Mouse (Mus musculus) retina, postnatal 1 day (tissue): Measurements from ENCODE around the gene Ostf1.
"Not testable (repeated sequence)": the region's sequence is repeated elsewhere in the genome, so short reads cannot be mapped to it uniquely, and the experiment has no call there.

Experiments used
- DNase-seq: peaks from one replicate; pipeline ENCODE4 v3.0.0-alpha.2; 2012

Gene Ostf1

DNA sequence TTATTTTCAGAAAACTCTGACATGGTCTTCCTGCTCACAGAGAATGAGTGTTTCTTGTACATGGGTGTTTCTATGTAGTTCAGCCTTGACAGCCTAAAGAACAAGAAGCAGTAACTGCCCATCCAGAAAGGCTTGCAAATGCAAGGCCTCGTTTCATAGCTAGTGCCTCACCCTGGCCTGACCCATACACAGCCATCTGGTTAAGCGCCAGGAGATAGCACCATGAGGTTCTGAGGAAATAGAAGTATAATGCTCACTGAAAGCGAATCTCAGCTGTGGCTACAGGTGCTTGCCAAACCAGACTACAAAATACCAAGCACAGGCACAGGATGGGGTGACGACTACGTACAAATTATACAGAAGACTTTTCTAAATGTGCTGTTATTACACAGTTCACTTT, 34.7 kb downstream of the Ostf1 start:
- DNase-seq = no peak

DNA sequence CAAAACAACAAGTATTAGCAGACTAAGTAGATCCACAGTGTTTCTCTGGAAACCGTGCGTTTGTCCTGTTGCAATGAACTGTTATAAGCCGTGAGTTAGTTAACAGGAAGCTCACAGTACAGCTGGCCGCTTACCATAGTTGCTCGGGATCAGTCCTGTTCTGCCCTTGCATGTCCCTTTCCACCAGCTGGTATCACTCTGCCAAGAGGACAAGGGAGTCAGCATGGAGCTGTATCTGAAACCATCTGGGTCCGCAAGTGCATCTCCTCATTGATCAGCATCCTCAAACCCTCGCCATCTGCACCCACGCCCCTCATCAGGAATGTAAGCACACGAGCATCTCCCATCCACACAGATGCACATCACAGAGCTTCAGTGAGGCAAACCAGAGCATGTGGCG, 37.9 kb downstream of the Ostf1 start:
- peak; percentile 49 for DNase-seq

DNA sequence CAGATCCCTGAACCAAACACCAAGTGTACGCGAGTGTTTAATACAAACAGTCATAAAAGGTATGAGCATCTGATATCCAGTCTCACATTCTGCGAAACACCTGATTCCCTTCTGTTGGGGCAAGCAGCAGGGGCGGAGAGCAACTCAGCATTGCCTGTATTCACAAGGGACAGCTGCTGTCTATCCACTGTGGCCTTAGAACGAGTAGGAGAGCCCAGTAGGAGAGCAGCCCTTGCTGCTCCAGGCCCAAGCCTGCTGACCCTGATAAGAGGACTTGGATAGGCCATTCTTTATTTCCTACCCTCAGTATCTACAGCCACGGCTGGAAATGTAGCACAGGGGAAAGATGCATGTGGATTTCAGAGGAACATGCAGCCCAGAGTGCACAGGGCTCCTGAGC, 38.7 kb downstream of the Ostf1 start:
- no peak for DNase-seq

DNA sequence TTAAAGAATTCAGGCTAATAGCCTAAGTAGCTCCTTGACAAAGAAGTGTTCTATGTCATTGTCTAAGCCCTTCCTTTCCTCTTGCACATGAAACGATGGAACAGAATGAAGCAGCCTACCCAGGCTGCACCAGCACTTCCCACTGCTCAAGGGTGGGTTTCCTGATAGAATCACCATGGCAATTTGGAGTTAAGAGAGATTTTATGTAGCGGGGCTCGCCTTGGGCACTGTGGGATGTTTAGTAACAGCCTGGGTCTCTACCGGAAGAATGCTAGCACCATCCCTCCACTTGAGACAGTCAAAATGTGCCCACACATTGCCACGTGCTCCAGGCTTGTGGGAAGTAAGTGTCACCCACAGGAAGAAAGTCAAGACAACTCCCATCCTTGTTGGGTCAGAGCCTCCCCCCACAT, 40.7 kb downstream of the Ostf1 start:
- no peak for DNase-seq

DNA sequence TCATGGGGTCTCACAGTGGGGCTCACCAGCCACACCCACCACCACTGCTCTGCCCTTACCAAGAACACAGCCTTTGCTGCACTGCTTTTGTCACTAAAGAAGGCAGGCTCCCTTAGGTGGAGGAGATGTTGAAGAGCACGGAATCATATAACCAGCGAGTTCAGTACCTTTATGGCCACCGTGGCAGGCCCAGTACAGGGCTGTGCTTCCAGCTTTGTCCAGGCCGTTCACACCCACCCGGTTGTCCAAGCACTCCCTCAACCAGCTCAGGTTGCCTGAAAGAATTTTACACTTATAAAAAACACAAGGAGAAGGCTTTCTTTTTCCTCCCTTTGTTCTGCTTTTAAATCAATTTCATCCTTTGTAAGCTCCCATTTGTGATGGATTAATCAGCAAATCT, 41.4 kb downstream of the Ostf1 start:
- no peak for DNase-seq

DNA sequence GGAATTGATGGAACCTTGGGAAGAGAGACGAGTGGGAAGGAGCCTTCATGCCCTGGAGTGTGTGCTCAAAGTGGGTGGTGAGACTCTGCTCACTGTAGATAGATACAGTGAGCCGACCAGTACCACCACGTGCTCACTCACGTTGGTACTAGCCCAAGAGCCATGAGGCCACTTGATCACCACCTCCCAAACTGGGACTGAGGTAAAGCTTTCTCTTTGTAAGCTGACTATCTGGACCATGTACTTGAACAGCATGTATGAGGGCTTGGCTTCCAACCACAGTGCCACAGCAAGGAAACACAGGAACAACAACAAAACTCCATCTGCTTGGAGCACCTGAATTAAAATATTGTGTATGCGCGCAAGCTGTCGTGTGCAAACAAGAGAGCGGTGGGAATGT, 42.3 kb downstream of the Ostf1 start:
- no peak for DNase-seq

DNA sequence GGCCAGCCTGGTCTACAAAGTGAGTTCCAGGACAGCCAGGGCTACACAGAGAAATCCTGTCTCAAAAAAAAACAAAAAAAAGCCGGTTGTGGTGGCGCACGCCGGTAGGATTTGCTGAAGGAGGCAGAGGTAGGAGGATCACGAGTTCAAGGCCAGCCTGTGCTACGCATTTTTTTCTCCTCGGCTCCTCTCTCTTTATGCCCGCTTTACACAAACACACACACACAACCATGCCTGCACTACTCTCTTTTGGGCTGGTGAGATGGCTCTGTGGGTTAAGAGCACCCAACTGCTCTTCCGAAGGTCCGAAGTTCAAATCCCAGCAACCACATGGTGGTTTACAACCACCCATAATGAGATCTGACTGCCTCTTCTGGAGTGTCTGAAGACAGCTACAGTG, 42.8 kb downstream of the Ostf1 start:
- not testable (repeated sequence) for DNase-seq

DNA sequence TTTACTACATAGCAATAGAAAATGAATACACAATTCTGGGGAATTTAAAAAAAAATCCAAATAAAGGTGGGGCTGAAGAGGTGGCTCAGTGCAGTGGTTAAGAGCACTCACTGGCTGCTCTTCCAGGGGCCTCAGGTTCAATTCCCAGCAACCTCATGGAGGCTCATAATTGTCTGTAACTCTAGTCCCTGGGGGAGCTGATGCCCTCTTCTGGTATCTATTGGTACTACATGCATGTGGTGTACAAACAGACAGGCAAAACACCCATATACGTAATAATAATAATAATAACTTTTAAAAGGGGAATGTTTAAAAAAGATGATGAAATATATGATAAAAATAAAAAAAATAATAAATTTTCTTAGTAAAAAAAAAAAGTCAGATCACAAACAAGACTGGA, 43.4 kb downstream of the Ostf1 start:
- no peak for DNase-seq

DNA sequence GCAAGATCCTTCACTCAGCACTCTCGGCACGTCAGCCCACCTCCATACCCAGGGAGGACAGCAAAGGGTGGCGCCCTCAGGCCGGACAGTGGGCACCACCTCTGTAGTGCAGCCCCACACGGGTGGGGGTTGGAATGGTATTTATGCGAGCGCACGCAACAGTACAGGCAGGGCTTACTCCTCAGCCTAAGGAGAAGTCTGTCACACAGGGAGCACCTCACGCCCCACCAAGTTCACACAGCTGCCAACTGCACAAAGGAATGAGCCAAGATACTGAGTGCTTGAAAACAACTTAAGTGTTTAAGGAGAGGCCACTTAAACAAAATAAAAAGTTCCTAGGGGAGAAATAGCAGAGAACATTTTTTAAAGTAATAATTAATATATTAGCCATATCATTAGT, 44.5 kb downstream of the Ostf1 start:
- no peak for DNase-seq

DNA sequence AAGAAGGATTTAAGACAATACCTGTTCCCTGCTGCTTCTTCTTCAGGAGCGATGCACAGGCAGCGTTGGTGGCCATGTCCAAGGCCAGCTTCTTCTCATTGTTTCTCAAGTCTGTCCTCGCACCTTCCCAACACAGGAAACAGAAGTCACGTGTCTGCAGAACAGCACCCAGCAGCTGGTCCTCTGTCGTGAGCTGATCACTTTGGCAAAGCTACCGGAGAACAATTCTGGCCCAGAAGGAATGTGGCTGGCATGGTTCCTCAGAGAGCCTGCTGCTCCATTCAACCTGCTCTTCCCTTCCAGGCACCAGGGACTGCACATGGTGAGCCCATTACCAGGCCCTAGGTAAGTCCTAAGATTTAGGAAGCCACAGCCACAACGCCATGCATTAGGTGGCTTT, 47.0 kb downstream of the Ostf1 start:
- DNase-seq = no peak

DNA sequence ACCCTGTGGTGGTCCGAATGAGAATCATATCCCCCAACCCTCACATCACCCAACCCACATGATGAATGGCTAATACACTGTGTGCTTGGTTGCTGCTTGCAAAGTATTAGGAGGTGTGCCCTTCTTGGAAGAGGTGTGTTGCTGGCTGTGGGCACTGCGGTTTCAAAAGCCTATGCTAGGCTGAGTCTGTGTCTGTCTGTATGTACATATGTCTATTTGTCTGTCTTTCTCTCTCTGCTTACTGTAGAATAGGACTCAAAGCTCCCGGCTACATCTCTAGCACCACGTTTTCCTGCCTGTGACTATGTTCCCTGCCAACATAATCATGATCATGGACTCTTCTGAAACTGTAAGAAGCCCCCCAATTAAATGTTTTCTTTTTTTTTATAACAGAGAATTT, 47.9 kb downstream of the Ostf1 start:
- no peak for DNase-seq

DNA sequence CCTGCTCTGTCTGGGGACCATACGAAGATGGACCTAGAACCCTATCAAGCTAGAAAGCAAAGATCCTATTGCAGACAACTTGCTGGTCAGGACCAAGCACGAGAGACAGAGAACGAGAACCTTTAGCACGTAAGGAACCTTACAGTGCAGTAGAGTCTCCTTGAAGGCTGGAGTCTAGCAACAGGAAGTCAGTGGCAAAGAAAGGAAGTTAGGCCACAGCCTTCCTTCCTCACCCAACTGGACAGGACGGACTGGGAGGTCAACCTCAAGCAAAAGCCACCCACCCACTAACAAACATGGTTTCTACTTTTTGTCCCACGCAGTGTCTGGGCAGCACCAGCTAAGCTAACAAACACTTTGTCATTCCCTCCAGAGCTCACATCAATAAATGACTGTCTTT, 48.7 kb downstream of the Ostf1 start:
- DNase-seq = no peak

DNA sequence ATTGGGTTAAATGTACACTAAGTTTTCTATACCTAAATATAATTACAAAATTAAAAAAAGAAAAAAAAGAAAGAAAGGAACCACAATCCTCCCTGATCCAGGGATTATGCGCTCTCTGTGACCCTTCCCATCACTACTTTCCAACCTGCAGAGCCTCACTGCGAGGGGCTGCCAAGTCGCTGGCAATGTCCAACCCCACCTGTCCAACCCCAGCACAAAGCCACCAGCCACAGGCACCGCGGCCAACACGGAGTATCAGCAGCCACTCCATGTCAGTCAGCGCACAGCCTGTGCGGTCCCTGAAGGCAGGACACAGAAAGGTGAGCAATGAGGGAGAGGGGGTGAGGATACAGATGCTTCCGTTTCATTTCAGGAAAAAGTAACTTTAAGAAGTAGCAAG, 49.4 kb downstream of the Ostf1 start:
- DNase-seq = no peak

DNA sequence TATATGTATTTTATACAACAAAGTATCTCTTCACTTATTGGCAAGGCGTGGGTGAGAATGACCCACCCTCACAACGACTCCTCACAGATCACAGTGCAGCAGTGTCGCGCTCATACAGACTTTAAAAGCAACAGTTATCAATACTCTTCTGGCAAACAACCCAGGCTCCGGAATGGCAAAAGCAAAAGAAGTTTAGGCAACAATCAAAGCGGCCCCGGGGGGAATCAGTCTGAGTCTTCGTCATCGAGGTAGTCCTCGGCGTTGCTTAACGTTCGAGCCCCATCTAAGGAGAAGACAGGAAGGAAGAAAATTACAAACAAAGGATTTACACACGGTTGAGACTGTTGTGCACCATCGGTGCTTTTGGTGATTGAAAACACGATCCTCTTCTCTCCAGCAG, 50.6 kb downstream of the Ostf1 start:
- no peak for DNase-seq

DNA sequence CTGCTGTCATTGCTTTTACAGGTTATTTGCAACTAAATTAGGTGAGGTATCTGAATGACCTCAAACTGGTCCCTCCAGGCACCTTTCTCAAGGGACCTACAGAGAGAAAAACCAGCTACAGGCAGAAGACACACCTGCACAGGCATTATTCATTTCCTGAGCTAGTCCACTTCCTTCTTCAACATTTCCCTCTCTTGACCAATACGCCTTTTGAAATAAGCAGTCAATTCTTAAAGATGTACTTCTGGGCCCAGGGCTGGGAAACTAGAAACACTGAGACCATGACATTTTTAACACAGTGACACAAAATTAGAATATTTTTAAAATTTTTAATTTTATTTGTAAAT, 52.6 kb downstream of the Ostf1 start:
- DNase-seq = no peak

DNA sequence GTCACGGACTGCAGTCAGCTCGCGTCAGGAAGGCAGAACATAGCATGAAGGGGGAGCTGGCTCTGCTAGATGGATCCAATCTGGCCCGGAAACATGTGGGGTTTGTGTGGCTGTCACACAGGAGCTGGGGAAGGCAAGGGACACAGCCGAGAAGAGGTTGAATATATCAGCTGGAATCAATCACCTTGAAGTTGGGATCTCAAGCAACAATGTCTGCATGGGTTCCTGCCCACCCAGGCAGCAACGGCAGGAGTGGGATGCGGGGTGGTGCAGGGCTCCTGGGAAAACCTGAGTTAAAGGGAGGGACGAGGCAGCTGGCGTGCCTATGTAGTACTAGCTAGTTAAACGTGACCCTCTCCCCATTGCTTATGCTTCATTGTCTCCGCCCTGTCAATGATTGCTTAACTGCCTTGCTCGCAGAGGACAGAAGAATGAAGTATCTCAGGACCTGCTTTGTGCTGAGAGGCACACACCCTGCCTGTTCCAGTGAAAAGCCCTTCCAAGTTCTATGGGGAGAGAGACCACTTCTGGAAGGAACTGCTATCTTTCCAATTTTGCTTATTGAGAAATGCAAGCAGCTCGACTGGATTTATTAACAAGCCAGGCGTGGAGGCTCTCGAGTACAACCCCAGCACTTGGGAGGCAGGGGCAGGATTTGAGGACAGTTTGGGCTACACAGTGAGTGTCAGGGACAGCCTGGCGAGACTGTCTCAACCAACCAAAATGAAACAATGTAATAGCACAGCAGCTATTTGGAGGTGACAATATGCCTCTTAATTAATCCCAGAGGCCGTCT, 53.2 kb downstream of the Ostf1 start:
- DNase-seq = peak; percentile 56

DNA sequence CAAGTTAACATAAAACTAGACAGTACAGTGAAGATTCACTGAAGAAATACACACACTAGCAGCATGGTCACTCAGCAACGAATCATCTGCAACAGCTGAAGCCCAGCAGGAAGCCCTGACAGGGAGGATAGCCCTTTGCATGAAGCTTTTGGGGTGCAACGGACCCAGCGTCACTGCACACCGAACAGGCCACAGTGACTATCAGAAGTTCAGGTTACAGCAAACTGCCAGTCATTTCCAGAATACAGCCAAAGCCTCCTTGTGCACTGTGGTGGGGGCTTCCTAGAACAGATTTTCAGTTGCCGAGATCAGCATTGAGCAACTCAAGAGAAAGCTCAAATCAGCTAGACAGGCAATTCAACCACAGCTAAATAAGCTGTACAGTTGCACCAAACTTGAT, 54.3 kb downstream of the Ostf1 start:
- DNase-seq = no peak

DNA sequence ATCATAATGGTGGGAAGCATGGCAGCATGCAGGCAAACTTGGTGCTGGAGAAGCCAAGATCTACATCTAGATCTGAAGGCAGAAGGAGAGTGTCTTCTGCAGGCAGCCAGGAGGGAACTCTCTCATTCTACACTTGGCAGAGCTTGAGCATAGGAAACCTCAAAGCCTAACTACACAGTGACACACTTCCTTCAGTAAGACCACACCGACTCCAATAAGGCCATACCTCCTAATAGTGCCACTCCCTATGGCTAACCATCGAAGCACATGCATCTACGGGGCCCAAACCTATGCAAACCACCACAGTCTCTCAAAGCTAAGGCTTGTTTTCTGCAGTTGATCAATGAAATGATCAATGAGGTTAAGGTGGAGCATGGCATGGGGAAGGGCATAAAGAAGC, 55.7 kb downstream of the Ostf1 start:
- DNase-seq = no peak

DNA sequence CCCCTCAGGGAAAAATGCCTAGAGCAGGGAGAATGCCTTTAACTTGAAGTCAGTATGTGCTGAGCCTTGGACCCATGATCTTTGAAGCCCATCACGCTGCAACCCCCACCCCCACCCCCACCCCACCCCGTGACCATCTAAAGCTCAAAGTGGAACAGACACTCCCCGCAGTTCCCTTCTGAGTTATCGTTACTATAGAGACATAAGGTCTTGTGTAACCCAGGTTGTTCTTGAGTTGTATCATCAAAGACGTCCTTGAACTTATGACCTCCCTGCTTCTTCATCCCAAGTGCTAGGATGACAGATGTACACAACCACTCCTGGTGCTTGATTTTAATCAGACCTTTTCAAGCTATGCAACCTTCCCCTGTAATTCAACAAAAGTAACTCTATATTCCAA, 57.7 kb downstream of the Ostf1 start:
- DNase-seq = no peak

DNA sequence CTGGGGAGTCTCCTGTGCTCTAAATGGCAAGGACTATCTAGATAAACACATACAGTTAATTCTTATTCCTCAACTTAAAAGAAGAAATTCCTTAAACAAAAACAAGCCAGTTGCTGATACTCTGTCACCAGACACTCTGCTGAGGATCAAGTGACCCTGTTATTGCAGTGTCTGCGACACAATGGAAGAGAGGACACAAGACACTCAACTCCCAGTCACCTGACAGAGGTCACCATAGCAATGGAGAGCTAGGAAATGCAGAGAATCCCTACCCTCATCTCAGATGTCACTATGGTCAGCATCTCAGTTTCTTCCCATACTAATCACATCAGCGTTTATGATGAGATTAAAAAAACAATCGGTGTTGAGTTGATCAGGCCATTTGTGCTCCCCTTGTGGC, 58.2 kb downstream of the Ostf1 start:
- DNase-seq = no peak

DNA sequence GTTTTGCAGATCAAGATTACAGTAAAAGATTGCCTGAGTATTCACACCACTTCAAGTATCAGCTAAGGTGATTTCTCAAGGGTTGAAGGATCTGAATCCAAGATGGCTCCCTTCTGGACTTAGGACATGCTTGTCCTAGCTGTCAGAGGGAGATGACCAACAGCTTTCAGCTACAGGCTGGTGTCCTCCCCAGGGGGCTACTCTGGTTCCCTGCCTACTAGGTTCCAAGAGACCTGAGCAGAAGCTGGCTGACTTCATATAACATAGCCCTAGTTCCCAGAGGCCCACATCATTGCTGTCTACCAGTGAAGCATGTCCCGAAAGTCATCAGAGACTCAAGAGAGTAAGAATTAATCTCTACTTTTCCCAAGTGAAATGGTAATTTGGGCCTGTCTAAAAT, 62.1 kb downstream of the Ostf1 start:
- DNase-seq = no peak

DNA sequence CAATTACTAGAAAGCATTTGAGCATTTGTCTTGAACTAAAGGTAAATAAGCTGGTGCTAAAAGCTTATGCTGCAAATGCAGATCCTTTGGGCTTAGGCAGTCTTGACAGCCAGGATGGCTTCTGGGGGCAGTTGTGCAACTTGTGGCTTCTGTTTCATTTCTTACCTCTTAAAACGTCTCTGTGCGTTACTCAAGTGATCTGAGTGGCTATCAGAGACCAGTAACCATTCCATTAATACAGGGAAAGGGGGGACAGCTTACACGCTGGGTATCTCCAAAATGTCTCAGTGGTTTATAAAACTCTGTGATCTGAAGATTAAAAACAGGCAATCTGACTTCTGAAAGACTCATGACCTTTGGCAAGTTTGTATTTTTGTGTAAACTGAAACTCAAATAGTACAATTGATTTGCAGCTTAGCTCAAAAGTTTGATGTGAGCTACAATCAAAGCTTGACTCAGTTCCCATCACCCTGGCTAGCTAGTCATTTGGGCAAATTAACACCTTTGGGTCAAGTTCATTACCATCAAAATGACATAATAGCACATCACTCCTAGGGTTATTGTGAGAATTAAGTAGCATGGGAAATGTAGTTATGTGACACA, 62.7 kb downstream of the Ostf1 start:
- DNase-seq = no peak

DNA sequence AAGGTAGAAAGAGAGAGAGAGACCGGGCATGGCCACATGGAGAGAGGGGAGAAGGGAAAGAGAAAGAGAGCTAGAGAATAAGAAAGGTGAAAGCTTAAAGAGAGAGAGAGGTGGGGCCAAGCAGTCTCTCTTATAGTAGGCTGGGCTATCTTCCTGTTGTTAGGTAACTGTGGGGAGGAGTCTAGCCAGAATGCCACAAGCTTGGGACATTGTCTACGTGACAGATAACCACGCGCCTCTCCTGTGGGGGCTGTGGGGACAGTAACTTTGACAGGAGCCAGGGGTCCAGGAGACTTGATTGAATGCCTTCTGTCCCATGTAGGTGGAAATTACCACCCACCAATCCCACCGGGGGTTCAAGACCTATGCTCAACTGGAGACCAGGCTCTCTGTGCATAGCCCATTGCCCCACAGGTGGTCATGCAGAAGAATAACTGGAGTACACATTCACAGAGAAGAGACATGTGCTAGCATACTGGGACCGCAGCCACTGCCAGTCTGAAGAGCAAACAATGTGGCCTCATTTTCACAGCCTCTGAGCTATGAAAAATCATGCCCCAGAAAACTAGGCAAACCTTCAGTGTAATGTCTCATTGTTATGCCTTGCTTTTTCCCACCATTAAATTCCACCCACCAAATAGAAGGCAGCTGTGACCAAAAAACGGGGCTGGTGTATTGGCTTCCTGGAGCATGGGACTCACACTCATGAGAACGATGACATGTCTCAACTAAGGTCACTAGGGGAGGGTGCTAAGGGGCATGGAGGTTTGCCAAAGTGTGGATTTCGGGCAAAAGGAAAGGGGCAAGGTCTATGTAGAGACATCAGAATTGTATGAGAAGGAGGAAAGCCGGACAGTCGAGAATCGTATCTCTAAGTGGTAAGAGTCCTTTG, 63.4 kb downstream of the Ostf1 start:
- DNase-seq = no peak

DNA sequence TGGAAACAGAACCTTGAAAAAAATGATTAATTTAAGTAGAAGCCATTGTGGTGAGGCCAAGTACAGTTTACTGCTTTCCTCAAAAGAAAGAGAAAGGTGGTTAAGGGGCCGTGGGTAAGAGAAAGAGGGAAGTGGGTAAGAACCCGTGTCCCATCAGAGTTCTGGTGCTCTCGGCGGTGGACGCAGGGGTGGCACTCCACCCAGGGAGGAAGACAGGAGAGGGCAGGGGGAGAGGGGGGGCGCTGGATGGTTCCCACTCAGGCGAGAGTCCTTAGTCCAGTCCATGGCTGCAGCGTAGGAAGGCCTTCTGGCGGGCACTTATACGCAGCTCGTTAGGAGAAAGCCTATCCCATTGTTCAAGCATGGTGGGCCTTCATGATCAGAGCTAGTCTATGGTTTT, 64.1 kb downstream of the Ostf1 start:
- no peak for DNase-seq
